Mouse (Mus musculus) adrenal gland, postnatal 25 days (tissue): ENCODE results near the gene Prpf4b. TPM values are rescaled to one million over a fixed set of nuclear protein-coding genes. Genes with fewer than 3 reads are reported as not detected.
A peak's percentile ranks its signal among the peaks of the same experiment; 100 is the strongest.
"Not testable (repeated sequence)": the region's sequence is repeated elsewhere in the genome, so short reads cannot be mapped to it uniquely, and the experiment has no call there.

Experiments used
- DNase-seq: peaks from one replicate; pipeline ENCODE4 v3.0.0; 2021; ENCODE audit warnings: mixed read lengths
- long read RNA-seq: library from polyadenylated mRNA; stranded (forward); transcript quantifications from one replicate; pipeline ENCODE4 v2.0.0, GENCODE M21; 2021
- total RNA-seq: library from RNA; stranded (reverse); gene quantifications from 2 replicates; pipeline ENCODE4 v1.2.3, GENCODE M21; 2021

Prpf4b gene
- 110 and 126 TPM in 2 replicates for total RNA-seq
- long read RNA-seq, full-length matches to known transcripts: 34 of 59 reads
- long read RNA-seq, partial matches to known transcripts: 8 of 59 reads
- long read RNA-seq, other reads (novel, unspliced or antisense): 17 of 59 reads

DNA sequence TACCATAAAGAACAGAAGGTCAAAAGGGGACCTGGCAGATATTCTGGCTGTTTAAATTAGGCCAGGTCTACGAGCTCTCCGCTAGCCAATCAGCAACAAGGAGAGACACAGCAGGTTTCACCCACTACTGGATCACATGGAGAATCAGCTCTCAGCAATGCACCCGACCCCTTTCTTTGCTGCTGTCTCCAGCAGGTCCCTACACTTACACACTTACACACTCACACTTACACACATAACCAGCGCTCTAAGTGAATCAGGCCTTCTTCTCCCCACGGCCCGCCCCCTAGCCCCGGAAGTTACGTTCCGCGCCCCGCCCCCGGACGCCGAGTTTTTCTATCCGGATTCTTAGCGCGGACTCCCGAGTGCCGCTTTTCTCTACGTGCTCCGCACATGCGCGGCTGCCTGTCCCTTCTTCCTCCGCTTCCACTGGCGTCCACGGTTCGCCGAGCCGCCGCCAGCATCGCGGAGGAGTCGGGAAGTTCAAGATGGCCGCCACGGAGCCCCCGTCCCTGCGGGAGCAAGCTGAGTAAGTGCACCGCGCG is at the start of gene Prpf4b:
Gene Prpf4b (plus strand): TSS at position 137 of the 545 bp plus-strand sequence.
- DNase-seq: peak; percentile 96

DNA sequence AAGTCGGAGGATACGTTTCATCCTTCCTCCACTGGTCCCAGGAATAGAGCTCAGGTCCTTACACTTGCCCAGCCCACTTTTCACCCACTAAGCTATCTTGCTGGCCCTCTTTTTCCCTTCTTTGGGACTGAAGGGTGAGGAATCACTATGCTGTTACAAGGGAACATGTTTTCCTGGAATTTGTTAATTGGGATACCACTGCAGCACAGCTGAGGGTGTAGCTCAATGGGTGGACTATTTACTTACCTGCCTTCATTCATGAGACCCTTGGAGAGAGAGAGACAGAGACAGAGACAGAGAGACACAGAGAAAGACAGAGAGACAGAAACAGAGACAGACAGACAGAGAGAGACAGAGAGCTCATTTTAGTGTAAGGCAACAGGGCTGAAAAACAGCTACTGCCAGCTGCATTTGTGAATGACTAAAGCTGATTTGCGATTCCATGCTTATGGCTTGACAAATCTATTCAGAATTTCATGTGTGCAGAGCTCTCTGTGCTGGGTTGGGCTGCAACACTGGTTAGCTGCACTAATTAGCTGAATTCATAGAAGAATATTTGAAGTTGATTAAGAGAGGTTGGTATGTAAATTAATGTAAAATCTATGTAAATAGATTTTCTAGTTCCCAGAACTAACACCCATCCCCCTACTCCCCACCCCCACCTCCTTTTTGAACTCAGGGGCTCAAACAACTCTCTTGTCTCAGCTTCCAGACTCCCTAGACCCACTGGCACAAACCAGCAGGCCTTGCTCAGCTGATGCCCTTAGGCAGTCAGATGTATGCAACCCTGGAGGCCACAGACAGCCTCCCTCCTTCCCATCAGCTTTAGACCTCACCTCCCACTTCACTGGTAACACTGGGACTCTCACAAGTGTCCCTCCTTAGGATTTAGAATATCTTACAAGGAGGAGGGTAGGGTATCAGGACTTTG is 48.1 kb upstream of the Prpf4b start:
- no peak for DNase-seq

DNA sequence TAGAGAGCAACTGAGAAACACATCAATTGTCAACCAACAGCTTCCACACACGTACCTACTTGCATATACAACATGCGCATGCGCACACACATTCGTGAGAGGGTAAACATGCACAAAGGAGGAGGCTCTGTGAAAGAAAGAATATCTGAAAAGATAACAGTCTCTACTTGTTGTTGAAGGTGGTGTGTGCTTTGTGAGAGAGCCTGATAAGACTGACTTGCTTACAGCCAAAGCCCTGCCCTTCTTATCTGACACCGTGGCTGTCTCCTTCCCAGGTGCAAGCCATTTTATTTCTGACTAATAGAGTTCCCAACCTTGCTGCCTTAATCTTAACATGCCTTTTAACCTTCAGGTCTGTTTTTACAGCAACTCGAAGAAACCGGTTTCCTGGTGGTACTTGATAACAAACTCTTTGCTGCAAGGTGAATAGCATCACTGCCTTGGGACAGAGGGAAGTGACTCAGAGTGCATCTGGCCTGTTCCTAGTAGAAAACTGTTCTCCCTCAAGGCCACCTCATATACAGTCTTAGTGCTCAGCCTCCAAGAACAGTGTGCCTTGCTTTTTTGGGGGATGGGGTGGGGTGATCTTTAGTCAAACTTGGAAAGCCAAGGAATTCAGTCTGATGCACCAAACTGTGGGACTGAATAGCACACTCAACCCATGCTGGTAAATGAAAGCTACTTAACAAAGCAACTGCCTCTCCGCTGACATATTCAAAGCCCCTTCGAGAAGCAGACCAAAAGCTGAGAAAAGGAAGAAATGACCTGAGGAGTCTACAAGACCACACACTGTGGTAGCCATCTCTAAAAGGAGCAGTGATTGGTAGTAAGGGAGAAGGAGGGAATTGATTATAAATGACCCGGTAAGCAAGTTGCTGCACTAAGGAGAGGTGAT is 46.9 kb upstream of the Prpf4b start:
- DNase-seq: no peak

DNA sequence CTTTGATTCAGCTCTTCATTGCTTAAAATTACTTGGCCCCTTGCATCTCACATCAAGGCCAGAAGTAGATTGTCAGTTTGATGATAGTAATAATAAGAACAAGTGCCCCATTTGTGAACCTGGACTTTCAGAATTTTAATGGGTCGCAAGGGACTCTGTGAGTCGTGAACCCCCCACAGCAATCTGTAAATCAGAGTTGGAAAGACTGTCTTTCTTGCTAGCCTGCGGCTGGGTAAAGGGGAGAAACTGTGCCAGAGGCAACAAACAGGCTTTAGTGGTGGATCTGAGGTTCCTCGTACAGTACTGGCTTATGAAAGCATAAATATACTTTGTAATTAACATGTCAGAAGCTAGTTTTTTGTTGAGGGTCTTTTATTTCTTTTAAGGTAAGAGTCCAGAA is 32.3 kb upstream of the Prpf4b start:
- no peak for DNase-seq

DNA sequence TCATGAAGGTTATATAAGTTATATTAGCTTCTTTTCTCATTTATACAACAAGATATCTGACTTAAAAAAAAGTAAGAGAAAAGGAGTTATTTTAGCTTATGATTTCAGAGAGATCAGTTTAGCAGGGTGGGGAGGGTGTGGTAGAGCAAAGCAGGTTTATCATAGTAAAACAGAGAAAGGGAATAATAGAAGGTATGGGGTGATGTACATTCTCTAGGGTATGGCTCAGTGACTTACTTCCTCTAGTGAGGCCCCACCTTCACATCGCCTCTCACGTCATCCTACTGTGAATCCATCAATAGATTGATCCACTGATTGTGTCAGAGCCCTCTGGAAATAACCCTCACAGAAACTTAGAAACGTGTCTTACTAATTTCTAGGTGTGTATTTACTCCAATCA is 24.3 kb upstream of the Prpf4b start:
- no peak for DNase-seq

DNA sequence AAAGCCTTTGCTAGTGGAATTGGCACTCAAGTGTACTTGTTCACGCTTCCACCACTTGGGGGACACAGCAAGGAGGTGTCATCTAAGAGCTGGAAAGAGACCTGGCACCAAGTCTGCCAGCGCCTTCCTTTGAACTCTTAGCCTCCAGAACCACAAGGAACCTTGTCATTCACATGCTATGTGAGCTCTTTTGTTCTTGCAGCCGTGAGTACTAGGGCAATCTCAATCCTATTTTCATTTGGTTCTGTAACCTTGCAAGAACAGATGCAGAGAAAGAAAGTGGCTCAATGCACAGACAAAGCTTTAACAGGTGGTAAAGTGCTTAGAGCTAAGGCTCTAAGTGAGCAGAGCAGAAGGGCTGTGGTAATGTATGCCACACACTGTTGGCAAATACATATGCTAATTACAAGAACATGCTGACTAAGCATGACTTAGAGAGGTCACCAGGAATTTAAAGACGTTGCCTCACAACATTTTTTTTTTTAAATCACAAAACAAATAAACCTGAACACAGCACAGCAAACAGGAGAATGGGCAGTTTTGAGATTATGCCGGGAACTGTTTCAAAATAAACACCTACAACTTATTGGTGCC is 23.8 kb upstream of the Prpf4b start:
- DNase-seq: no peak

DNA sequence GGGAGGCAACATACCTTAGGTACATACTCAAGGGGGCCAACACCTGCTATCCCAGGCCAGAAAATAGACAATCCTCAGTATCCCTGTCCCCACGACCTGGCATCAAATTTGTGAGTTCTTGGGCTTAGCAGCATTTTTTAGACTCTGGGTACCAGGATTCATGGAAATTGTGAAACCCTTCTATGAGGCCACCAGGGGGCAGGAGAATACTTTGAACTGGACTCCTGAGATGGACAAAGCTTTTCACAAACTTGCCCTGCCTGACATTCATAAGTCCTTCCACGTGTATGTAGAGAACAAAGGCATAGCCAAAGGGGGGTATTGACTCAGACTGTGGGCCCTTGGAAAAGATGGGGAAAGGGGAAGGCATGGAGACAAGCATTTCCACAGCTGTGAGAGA is 17.6 kb upstream of the Prpf4b start:
- peak; percentile 4 for DNase-seq

DNA sequence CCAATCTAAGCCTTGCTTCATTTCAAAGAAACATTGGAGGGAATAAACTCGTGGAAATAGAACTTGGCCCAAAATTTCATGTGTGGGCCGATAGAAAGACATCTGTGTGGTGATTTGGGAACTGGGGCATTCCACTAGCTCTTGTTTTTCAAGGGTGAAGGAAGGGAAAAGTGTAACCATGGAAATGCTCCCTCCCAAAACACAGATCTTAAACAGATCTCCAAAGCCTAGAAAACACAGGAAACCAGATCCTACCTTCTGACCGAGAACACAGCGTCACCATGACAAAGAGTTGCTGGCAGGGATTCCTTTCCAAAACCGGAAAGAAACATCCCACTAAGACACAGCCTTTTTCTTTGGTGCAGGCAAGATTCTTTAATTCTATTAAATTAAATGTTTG is 15.7 kb upstream of the Prpf4b start:
- no peak for DNase-seq

DNA sequence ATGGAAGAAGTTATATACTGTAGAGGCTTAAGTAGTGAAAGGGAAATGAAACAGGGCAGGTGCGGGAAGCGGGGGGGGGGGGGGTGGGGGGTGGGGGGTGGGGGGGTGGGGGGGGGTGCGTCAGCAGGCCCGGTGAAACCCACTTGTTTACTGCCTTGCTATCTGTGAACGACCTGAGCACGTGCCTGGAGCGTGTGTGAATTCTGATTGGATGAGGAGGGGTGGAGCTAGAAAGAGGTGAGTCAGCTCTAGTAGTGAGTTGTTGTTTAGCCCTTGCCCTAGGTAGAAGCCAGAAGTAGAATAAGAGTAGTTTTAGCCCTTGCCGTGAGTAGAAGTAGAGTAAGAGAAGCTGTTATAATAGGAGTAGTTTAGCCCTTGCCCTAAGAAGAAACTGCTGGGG is 13.9 kb upstream of the Prpf4b start:
- DNase-seq: not testable (repeated sequence)

DNA sequence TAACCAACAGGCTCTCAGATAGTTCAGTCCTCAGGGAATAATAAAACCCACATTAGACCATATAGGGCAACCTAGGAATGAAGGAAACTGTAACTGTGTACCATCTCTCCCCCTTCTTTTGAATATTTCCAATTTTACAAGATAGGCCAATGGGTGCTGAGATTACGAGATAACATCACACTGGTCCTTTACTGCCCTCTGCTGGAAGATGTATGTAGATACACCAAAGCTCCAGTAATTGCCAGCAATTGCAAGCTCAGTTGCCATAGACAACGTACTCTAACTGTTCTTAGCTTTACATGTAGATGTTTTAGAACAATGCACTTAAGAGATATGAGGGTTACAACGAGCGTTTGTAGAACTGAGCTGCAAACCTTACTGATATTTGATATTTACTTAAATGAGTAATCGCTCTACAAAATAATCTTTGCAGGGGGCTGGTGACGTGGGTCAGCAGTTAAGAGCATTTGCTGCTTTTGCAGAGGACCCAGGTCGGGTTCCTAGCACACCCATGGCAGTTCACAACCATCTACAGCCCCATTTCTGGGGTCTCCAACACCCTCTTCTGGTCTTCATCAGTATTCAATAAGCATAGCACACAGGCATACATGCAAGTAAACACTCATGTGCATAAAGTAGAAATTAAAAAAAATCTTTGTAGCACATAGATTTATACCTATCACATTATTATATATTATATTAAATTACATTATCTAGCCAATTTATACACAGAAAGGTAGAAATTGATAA is 10.5 kb upstream of the Prpf4b start:
- no peak for DNase-seq

DNA sequence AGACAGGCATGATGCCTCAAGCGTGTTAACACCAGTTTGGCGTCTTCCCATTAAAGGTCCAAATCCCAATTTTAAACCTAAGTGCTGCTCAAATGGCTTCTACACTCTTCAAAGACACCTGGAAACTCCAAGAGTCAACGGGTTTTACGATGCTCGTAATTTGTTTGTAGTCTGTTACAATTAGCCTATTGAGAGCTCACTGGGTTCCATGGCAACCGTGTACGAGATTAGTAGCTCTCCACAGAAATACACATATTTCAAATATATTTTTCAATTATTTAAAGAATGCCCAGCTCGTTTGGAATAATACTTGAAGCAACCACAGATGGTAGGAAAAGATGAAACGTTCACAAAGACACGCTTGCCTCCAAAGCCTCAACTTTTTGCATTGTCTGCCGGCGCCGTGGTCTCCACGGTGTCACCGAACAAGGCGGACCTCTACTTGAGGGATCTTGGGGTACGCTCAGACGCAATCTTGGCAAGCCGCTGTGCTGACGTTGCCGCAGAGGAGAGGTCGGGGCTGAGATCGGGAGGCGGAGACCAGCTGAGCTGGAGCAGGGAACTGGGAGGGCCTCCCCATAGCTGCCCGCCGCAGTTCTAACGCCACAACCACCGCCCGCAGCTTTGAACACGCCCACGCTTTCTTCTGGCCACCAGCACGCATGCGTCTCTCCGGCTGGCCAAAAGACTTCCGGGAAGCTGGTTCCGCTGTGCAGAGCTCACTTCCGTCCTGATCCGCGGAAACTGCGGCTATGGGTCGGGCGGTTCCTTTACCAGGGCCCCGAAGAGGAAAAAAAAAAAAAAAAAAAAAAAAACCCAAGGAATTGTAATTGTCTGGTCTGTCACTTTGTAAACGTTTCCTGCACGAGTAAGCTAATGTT is 1.1 kb upstream of the Prpf4b start:
- peak; percentile 92 for DNase-seq

DNA sequence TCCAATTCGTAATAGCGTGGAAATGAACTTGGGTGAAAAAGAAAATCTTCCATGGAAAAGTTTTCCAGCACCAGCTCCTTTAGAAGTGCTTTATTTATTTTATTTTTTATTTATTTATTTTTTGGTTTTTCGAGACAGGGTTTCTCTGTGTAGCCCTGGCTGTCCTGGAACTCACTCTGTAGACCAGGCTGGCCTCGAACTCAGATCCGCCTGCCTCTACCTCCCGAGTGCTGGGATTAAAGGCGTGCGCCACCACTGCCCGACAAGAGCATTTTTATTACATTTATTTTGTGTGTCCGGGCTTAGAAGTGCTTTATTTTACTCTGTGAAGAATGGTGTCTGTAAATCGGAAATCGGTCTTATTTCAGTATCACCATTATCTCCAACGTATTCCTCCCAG is 366 bp upstream of the Prpf4b start:
- not testable (repeated sequence) for DNase-seq

DNA sequence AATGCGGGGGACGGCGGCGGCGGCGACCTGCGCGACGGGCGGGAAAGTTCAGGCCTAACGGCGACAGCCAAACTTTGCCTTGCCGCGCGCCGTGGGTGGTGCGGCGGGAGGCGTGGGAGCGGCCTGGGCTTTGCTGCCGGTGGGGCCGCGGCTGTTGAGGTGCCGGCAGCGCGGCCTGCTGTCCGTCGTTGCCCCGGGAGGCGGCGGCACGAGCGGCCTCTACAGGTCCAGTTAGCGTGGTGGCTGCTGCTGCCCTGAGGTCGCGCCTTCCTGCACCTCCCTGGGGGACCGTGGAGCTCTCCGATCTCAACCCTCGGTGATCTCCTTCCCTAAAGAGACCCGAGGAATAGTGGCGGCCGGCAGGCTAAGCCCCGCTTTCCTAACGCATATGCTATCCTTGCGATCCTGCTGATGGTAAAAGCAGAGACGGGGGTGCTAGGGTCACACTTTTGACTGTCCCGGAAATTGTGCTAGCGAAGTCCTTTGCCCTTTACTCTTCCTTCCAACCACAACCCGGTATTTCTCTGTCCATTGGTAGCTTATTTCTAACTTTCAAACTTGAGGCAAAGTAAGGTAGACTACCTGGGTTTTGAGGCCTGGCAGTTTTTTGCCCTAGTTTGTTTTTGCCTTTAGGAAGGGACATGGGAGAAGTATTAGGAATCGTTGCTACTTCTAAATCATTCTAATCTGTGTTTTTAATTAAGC is 791 bp downstream of the Prpf4b start:
- peak; percentile 64 for DNase-seq

DNA sequence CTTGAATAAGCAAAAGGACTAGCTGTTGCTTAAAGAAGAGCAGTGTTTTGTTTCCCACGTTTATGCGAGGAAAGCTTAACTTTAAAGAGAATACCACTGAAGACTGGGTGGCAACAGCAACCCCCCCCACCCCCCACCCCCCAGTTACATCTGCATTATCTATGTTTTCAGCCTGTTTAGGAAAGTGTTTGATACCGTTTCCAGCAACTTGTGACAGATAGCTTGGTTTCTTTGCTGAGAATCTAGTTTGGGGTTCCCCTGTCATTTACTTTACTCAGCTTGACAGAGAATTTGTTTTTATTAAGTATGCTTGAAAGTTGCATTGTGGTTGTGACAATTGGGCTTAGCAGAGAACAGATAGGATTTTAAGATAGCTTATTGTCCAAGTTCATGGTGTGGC is 1.4 kb downstream of the Prpf4b start:
- DNase-seq: no peak

DNA sequence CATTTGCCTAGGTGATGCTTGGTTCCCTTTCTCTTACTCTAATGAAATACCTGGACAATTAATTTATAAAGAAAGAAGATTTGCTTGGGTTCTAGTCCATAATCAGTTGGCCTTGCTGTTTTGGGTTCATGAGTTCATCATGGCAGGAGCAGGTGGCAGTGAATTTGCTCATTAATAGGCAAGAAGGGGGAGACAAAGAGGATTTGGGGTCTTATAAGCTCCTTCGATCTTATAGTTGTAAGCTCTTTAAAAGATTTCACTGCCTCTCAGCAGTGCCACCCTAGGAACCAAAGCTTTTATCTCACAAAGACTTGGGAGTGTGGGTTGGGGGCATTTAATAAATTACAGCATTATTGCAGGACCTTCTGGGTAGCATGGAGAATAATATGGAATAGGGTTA is 17.8 kb downstream of the Prpf4b start:
- no peak for DNase-seq

DNA sequence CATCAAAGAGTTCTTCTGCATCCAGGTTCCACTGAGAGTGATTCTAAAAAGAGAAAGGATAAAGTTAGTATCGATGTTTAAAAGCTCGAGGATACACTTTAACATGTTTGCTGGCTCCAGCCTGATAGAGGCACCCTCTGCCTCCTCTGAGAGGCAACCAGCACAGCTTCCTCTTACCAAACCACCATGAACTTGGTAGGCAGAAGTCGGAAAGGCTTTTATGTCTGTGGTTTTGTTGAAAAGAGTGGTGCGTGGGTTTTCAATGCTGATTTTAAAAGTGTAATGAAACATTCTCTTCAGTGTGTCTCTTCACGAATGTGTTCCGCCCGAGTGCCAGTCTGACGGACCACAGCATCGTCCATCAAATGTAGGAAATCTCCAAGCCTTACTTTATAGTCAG is 39.5 kb downstream of the Prpf4b start:
- DNase-seq: no peak

DNA sequence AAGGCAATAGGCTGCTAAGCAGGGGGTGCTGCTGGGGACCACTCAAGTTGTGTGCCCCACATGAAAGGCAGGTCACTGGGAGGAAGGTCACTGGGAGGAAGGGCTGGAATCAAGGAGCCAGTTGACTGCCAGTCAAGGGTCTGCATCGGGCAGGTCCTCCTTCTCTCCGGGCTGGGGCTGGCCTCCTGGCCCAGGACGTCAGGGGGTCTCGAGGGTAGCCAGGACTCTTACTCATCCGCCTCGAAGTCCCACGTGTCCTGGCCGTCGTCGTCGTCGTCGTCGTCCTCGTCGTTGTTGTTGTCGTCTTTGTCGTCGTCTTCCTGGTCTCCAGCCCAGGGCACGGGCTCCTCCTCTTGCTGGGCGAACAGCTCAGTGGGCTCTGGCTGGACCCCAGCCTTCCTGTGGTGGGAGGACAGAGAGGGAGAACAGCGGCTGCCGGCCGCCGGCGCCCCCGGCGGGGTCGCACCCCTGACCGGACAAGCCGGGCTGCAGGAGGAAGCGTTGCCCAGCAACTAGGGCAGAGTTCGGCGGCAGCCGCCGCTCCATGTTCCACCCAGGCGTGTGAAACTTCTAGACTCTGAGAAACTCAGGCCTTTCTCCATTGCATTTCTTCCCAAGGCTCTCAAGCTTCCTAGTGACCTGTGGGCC is 41.5 kb downstream of the Prpf4b start:
- DNase-seq: peak; percentile 2

DNA sequence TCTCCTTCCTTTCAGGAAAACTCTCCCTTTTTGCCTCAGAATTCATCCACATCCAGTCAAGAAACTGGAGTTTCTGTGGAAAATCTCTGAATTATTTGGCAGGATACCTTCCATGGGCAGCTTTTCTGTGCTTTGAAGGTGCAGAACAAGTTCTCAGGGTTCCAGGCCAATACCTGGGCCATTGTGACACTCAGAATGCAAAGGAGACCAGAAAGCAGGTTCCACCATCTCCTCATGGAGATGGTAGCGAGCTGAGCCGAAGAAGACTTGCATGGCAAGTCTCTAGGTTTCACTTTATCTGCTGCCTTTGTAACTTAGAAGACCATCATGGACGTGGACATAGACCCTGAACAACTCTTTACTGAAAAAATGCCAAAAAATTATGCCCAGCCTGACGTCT is 49.1 kb downstream of the Prpf4b start, which contains the start of the genes Fam217a and 4933417A18Rik:
Gene Fam217a (minus strand): TSS at position 101 of the 400 bp plus-strand sequence.
Gene 4933417A18Rik (plus strand): TSS at position 200 of the 400 bp plus-strand sequence.
- DNase-seq: no peak
